Mouse (Mus musculus) right cerebral cortex, postnatal 4 days (tissue): ENCODE measurements around the gene Akr1c19.

ENCODE experiments used
- DNase-seq: peaks from one replicate; pipeline ENCODE4 v3.0.0-alpha.2; 2022

Akr1c19 gene

DNA sequence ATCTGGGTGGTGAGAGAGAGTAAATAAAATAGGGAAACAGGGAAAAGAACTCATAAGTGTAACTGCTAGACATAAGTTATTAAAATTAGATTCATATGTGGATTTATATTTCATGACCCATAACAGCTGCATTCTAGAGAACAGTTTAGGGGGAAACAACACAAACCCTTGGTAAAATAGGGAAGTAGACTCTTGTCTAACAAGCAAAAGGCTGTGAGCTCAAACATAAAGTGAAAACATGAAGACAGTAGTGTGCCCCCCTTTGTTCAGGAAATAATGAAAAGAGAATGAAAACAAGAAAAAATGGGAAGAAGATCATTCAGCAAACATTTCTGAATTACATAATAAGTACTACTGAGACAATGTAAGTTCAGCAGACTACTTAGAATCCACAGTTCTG is 42.4 kb downstream of the Akr1c19 start:
- DNase-seq, result no peak

DNA sequence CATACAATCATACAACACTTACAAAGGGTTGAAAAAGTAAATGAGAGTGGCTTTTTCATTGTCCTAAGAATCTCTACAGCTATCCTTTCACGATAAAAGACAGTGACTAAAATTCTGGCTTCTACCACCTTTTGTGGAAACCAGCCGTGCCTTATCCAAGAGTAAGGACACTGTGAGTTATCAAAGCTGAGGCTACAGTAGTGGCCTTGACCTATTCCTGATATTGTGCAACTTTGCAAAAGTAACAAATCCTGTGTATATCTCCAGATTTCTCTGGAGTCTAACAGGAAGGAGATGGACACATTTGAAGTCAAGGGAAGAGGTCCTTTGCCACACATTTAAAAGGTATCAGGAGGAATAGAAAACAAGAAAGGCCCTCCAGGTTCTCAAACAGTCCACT is 49.0 kb downstream of the Akr1c19 start:
- DNase-seq, result no peak

DNA sequence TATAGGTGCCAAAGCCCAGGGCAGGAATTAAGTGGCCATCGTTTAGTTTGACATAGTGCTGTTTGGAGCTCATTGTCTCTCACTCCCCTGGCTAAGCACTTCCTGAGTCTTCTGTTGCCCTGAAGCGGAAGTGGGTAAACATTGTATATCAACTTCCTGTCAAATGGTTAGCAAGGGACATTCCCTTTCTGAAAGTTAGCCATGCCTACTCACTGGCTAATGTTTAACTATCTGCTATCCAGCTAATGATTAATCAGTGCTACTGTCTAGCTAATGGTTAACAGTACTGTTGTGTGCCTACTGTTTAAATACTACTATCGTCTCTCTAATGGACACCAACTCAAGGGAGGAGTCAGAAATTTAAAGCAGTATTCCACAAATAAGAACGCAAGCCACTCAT is 50.8 kb downstream of the Akr1c19 start, which contains the start of gene Akr1c12:
Gene Akr1c12, minus strand, starts transcription at position 150 of the 400 bp plus-strand sequence.
- DNase-seq, result no peak

DNA sequence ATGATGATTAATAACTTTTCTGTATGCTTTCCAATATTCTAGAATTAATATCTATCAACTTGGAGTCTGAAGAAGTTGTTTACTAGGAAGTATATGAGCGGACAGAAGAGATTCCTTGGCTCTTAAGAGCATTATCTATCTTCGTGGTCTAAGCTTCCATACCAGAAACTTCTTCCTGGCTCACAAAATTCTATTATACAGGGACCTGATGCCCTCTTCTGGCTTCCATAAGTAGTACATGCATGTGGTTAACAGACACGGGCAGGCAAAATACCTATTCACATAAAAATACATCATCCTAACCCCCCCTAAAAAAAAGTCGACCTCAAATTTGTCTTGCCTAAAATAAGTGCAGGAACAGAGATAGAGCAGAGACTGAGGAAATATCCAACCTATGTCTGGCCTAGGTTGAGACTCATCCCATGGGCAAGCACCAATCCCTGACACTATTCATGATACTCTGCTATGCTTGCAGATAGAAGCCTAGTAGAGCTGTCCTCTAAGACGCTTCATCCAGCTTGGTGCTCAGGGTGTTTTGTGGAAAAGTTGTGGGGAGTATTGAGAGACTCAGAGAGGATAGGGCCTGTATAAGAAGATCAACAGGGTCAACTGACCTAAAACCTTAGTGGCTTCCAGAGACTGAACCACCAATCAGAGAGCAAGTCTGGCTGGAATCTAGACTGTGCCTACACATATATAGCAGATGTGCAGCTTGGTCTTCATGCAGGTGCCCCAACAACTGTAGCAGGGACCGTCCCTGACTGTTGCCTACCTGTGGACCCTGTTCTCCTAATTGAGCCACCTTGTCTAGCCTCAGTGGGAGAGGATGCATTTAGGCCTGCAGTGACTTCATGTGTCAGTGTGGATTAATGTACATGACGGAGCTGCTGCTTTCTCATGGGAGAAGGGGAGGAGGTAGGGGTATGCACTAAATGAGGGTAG is 53.2 kb downstream of the Akr1c19 start:
- DNase-seq, result peak; percentile 21

DNA sequence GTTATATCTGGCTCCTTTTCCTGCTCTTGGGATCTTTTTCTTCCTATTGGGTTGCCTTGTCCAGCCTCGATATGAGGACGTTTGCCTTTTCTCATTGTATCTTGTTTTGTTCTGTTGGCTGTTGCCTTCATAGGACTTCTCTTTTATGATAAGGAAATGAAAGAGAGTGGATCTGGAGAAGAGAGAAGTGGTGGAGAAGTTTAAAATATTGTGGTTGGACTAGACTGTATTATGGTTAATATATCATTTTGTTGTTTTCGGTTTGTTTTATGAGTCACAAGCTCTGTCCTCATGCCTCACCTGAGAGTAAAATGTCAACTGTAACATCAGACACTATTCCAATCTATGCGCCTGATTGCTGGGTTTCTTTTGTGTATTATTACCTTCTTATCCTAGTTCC is 68.5 kb downstream of the Akr1c19 start:
- DNase-seq, result no peak
